Mouse (Mus musculus): Measurements from ENCODE around the gene Isg20. TPM values are rescaled to one million over a fixed set of nuclear protein-coding genes. Genes with fewer than 3 reads are reported as not detected.

The Isg20 gene
- total RNA-seq, 2 experiments from 2014 or later, result 0.91 to 1.4 TPM

DNA sequence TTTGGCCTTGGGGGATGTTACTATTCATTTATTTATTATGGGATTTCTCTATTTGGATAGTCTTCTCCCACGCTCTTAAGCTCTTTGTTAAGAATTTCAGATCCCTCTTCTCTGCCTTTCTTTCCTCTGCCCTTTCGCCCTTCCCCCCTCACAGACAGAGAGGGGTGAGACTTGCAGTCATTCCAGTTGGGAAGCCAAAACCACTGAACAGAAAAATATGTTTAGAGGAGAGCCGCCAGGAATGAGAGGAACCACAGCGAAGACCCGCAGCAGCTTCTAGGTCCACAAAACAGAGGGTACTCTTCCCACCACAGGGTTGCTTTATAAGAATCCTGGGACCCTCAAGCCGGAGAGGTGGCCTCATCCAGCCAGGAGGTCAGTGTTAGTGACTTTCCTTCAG lies 41.4 kb downstream of the Isg20 start:
- no peak for DNase-seq (ENCODE audit: low spot score in 2 of 2)

DNA sequence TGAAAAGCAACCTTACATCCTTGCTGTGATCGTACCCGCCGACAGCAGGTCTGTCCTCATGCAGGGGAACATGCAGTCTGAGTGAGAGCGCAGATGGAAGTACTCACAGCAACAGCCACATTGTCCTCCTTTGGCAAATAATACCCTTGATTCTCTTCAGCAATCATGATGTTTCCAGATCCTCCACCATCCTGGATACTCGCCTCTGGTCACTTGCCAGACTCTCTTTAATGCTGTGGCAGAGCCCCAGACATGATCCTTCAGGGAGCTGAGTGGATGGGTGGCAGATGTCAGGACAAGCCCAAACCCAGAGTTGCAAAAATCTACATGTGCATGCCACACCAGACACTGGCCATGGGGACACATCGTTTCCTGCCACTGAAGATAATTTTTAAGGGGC lies 41.9 kb downstream of the Isg20 start:
- DNase-seq (ENCODE audit: low spot score in 2 of 2), result no peak

DNA sequence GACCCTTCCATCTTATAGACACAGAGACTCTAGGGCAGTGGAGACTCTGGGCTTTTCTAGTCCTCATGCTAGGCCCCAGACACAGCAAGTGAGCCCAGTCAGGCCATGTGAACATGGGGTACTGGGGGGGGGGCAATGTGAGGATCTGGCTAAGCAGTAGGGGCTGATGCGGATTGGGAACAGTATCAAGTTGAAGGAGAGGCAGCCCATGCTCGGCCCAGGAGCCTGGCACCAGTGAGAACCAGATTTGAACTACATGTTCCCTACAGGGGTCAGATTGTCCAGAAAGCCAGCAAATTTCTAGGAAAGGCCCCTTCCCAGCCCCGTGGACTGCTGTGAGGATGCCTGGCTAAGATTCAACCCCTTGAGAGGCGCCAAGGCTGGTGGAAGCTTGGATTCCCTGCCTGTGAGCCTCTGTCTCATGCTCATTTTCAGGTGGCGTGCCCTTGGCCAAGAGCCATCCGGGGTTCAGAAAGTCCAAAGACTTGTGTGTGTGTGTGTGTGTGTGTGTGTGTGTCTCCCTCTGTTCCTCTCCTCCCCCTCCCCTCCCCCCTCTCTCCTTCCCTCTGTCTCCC lies 45.4 kb downstream of the Isg20 start:
- DNase-seq (ENCODE audit: low spot score in 2 of 2), result no peak

DNA sequence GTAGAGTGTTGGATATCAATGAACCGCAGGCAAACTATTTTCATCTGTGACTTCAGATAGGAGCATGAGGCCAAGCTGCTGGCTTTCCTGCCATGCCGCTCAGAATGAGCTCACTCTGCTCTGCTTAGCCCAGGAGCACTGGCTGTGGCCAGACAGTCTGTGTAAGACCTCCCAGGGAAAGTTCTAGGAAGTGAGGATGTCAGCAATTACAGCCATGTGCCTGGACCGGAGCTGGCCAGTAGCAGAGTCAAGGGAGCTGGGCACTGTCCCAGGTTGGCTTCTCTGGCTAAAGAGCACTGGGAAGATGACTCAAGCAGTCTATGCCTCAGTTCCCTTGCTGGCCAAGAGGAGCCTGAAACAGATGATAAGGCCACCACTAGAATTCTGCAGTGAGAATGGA lies 50.7 kb downstream of the Isg20 start:
- no peak for DNase-seq (ENCODE audit: low spot score in 2 of 2)

Small RNA genes within 50 kb of the gene (microRNA-seq; reads per million reads assigned to microRNA genes)
- gene Mir7-2, result 66.4 to 97.7 reads per million in 2 experiments

Other genes starting within 250 kb of the Isg20 start
- gene Ntrk3, start 175.4 kb upstream of the Isg20 start, total RNA-seq (2021), result 100 to 1,000 TPM; 136 to 143 TPM
- 10 to 100 TPM; 38.5 to 40.1 TPM for gene Mrps11, start 130.3 kb upstream of the Isg20 start, total RNA-seq (2021)
- gene Mrpl46, start 129.9 kb upstream of the Isg20 start, total RNA-seq (2021), result 10 to 100 TPM; 33.7 to 35.9 TPM
- gene Det1, start 66.2 kb upstream of the Isg20 start, total RNA-seq (2021), result 1 to 10 TPM; 5.4 to 6.2 TPM
- gene Aen, start 17.6 kb upstream of the Isg20 start, total RNA-seq (2021), result 10 to 100 TPM; 21.5 to 25.5 TPM
- 1 to 10 TPM; 3.2 to 3.7 TPM for gene Acan, start 140.1 kb downstream of the Isg20 start, total RNA-seq (2021)
- 1 to 10 TPM; 1.9 to 2.2 TPM for gene Hapln3, start 217.6 kb downstream of the Isg20 start, total RNA-seq (2021)
- gene Mfge8, start 235.6 kb downstream of the Isg20 start, total RNA-seq (2021), result 100 to 1,000 TPM; 184 to 202 TPM